Comparison of ENCODE assay signal across 13 mouse cellular contexts in genomic region chr1:151157963-151158856, GRCm38 (mm10). TPM values are rescaled to one million over a fixed set of nuclear protein-coding genes. Genes with fewer than 3 reads are reported as not detected.
DNase-seq lines count a peak whose midpoint lies in the region; ATAC-seq and TF ChIP-seq lines count a peak whose summit lies in the region.
"Had no signal": no experiment of that assay in that cellular context is flagged by ENCODE, and none has a peak within 500 bp of the region (broad histone marks: within the 10 kb centered on the region; RNA-seq: fewer than 3 reads in every experiment).

No protein-coding gene starts in this region.

- no peak for TF ChIP-seq CTCF in midbrain, postnatal 0 days (IDR thresholded peaks at IDR 0.05)

- peak; percentile 42 for DNase-seq in embryo, embryonic 11 days
- DNase-seq in embryo, embryonic 10 days (ENCODE audit: low spot score): no peak
- peak; percentile 96 for DNase-seq in kidney, adult 9 months
- peak; percentile 39 for DNase-seq in midbrain, postnatal 0 days (ENCODE audit: low spot score)
- no peak for DNase-seq in thymus, adult 18-20 months
- DNase-seq in B cell, adult 2 months: no peak
- DNase-seq in frontal cortex, adult 2 months (ENCODE audit: extremely low spot score in 1 of 2, low spot score in 1 of 2): no peak
- DNase-seq: heart, adult 2 months had no signal

- peak overlapping the region; percentile 65; the same call in 1 of the 2 replicates for H3K27ac ChIP-seq in forebrain, embryonic 16.5 days (ENCODE audit: low read length)
- H3K27ac ChIP-seq in midbrain, postnatal 0 days (ENCODE audit: low read depth, low read length): no peak overlapping the region

- H3K9ac ChIP-seq in forebrain, embryonic 16.5 days (replicated peaks; ENCODE audit: low read depth, low read length): no peak overlapping the region
- H3K9ac ChIP-seq in midbrain, postnatal 0 days (replicated peaks; ENCODE audit: low read length, poor library complexity, severe bottlenecking): no peak overlapping the region

- H3K27me3 ChIP-seq in forebrain, embryonic 16.5 days (replicated peaks; ENCODE audit: control insufficient read depth, insufficient read depth, low read length): no peaks in the 10 kb centered on the region
- H3K27me3 ChIP-seq in midbrain, postnatal 0 days (ENCODE audit: insufficient read depth, low read length): no peaks in the 10 kb centered on the region

- H3K36me3 ChIP-seq in forebrain, embryonic 16.5 days (ENCODE audit: control insufficient read depth, insufficient read depth): no peaks in the 10 kb centered on the region
- H3K36me3 ChIP-seq in midbrain, postnatal 0 days (ENCODE audit: insufficient read depth, low read length): no peaks in the 10 kb centered on the region

- 9% methylated on average over 9 of the region's 9 CpGs for WGBS in forebrain, embryonic 16.5 days
- 43% methylated on average over 9 of the region's 9 CpGs for WGBS in midbrain, postnatal 0 days

- peak; percentile 93 for ATAC-seq in forebrain, embryonic 16.5 days
- ATAC-seq in midbrain, postnatal 0 days (ENCODE audit: low FRiP score): peak; percentile 34; the same call in 1 of the 2 replicates
- ATAC-seq: lung, postnatal 0 days had no signal

- peak overlapping the region; percentile 6 for H3K4me2 ChIP-seq in forebrain, embryonic 16.5 days (ENCODE audit: low read length)
- no peak overlapping the region for H3K4me2 ChIP-seq in midbrain, postnatal 0 days (ENCODE audit: low read depth, low read length, poor library complexity, severe bottlenecking)

- no peaks in the 10 kb centered on the region for H3K9me3 ChIP-seq in forebrain, embryonic 16.5 days (ENCODE audit: control insufficient read depth, low read length)
- no peaks in the 10 kb centered on the region for H3K9me3 ChIP-seq in midbrain, postnatal 0 days (ENCODE audit: low read length)

- no peak overlapping the region for H3K4me3 ChIP-seq in forebrain, embryonic 16.5 days (replicated peaks; ENCODE audit: low read length)
- H3K4me3 ChIP-seq in midbrain, postnatal 0 days (ENCODE audit: low read depth, low read length): no peak overlapping the region
- H3K4me3 ChIP-seq: heart, adult 2 months had no signal

- peaks cover 8% of the 10 kb centered on the region for H3K4me1 ChIP-seq in forebrain, embryonic 16.5 days (replicated peaks; ENCODE audit: control insufficient read depth, insufficient read depth, low read length)
- H3K4me1 ChIP-seq in midbrain, postnatal 0 days (ENCODE audit: insufficient read depth, low read length): no peaks in the 10 kb centered on the region

RNA-seq across cellular contexts. Expression of gene Gm47985, which starts 24.1 kb away (rescaled TPM):
- polyA plus RNA-seq in forebrain, embryonic 16.5 days (2015; fragmentation: Nextera tagmentation; extraction: Ambion mirVana): not detected in 2 replicates
- not detected in 2 replicates for total RNA-seq in midbrain, postnatal 0 days (2014; rRNA removed)
- polyA plus RNA-seq in midbrain, postnatal 0 days (2015; fragmentation: Nextera tagmentation; extraction: Ambion mirVana): not detected in 2 replicates
- not detected in 2 replicates for polyA plus RNA-seq in frontal cortex, adult 2 months (2012; rRNA removed)
- total RNA-seq: left cerebral cortex, postnatal 14 days had no signal

RNA-seq across cellular contexts. Expression of gene Gm8947, which starts 34.0 kb away (rescaled TPM):
- not detected in 2 replicates for polyA plus RNA-seq in forebrain, embryonic 16.5 days (2015; fragmentation: Nextera tagmentation; extraction: Ambion mirVana)
- not detected in 2 replicates for total RNA-seq in midbrain, postnatal 0 days (2014; rRNA removed)
- polyA plus RNA-seq in midbrain, postnatal 0 days (2015; fragmentation: Nextera tagmentation; extraction: Ambion mirVana): not detected in 2 replicates
- polyA plus RNA-seq in frontal cortex, adult 2 months (2012; rRNA removed): not detected in 2 replicates
- total RNA-seq: heart, adult 2 months; left cerebral cortex, postnatal 14 days had no signal
- polyA plus RNA-seq: heart, adult 2 months; lung, postnatal 0 days had no signal

RNA-seq across cellular contexts. Expression of gene Gm47995, which starts 40.0 kb away (rescaled TPM):
- not detected in 2 replicates for polyA plus RNA-seq in forebrain, embryonic 16.5 days (2015; fragmentation: Nextera tagmentation; extraction: Ambion mirVana)
- total RNA-seq in midbrain, postnatal 0 days (2014; rRNA removed): not detected in 2 replicates
- not detected in 2 replicates for polyA plus RNA-seq in midbrain, postnatal 0 days (2015; fragmentation: Nextera tagmentation; extraction: Ambion mirVana)
- polyA plus RNA-seq in frontal cortex, adult 2 months (2012; rRNA removed): not detected in 2 replicates
- total RNA-seq: heart, adult 2 months; left cerebral cortex, postnatal 14 days; MEL had no signal
- polyA plus RNA-seq: heart, adult 2 months; intestine, embryonic 14.5 days had no signal

RNA-seq across cellular contexts. Expression of gene 3110040M04Rik, which starts 45.7 kb away (rescaled TPM):
- not detected in 2 replicates for polyA plus RNA-seq in forebrain, embryonic 16.5 days (2015; fragmentation: Nextera tagmentation; extraction: Ambion mirVana)
- not detected in 2 replicates for total RNA-seq in midbrain, postnatal 0 days (2014; rRNA removed)
- not detected in 2 replicates for polyA plus RNA-seq in midbrain, postnatal 0 days (2015; fragmentation: Nextera tagmentation; extraction: Ambion mirVana)
- not detected in 2 replicates for polyA plus RNA-seq in frontal cortex, adult 2 months (2012; rRNA removed)
- total RNA-seq: heart, adult 2 months; left cerebral cortex, postnatal 14 days had no signal
- polyA plus RNA-seq: heart, adult 2 months; lung, postnatal 0 days had no signal

RNA-seq across cellular contexts. Expression of gene Gm47996, which starts 51.7 kb away (rescaled TPM):
- polyA plus RNA-seq in forebrain, embryonic 16.5 days (2015; fragmentation: Nextera tagmentation; extraction: Ambion mirVana): not detected in 2 replicates
- not detected in 2 replicates for total RNA-seq in midbrain, postnatal 0 days (2014; rRNA removed)
- not detected in 2 replicates for polyA plus RNA-seq in midbrain, postnatal 0 days (2015; fragmentation: Nextera tagmentation; extraction: Ambion mirVana)
- polyA plus RNA-seq in frontal cortex, adult 2 months (2012; rRNA removed): not detected in 2 replicates
- total RNA-seq: heart, adult 2 months; left cerebral cortex, postnatal 14 days; MEL had no signal
- polyA plus RNA-seq: heart, adult 2 months; intestine, embryonic 14.5 days; lung, postnatal 0 days had no signal

Comparison
In these comparisons a context has a peak if more than half of its experiments do, and no peak if none do; other contexts are left out.
1. DNase-seq: peak in embryo, embryonic 11 days (single experiment), kidney, adult 9 months (single experiment) and midbrain, postnatal 0 days (single experiment); none in embryo, embryonic 10 days (single experiment), thymus, adult 18-20 months (0 of 2), B cell, adult 2 months (0 of 2) and frontal cortex, adult 2 months (0 of 2).